Comparison of ENCODE assay signal across 8 mouse cellular contexts in the genomic region with DNA sequence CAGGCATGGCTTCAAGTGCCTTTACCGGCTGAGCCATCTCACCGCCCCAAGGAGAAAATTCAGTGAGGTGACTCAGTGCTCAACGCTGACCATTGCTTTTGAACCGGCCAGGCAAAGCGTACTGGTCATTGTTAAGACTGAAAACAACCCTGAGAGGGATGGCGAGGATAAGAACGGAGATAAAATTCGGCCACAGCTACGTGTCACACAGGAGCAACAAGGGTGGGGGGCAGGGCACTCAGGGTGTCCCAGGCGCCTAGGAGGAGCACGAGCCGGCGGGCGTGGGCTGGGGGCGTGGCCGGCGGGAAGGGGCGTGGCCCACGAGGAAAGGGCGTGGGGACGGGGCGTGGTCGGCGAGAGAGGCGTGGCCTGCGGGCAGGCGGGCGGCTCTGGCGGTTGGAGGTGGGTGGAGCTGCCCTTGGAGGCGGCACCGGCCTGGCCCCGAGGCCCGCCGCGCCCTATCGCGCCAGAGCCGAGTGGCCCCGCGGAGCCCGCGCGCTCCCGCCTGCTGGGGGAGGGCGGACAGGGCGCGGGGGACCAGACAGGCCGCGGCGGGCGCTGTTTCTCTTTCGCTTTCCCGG.
DNase-seq lines count a peak whose midpoint lies in the region; ATAC-seq lines count a peak whose summit lies in the region.

No protein-coding gene starts in this region.

- H3K27ac ChIP-seq in forebrain, embryonic 10.5 days: peak overlapping the region; percentile 87
- H3K27ac ChIP-seq in heart, embryonic 16.5 days (ENCODE audit: low read length): peak overlapping the region; percentile 90
- peak overlapping the region; percentile 89 for H3K27ac ChIP-seq in liver, embryonic 15.5 days (replicated peaks)
- no peak overlapping the region for H3K27ac ChIP-seq in neural tube, embryonic 12.5 days

- ATAC-seq in CD4-positive, CD25-positive, alpha-beta regulatory T cell, adult 4 months: peak; percentile 94
- ATAC-seq in heart, embryonic 16.5 days (replicated peaks; ENCODE audit: extremely low read depth, insufficient read depth, low FRiP score): peak; percentile 99
- peak; percentile 99 for ATAC-seq in liver, embryonic 15.5 days (ENCODE audit: insufficient read depth)
- peak; percentile 97 for ATAC-seq in neural tube, embryonic 12.5 days (ENCODE audit: low FRiP score, low read depth)

- no peaks in the 10 kb centered on the region for H3K9me3 ChIP-seq in forebrain, embryonic 10.5 days
- peaks cover 2% of the 10 kb centered on the region; the same call in 1 of the 2 replicates for H3K9me3 ChIP-seq in heart, embryonic 16.5 days (replicated peaks; ENCODE audit: control insufficient read depth, low read length)
- H3K9me3 ChIP-seq in liver, embryonic 15.5 days (replicated peaks): no peaks in the 10 kb centered on the region
- no peaks in the 10 kb centered on the region for H3K9me3 ChIP-seq in neural tube, embryonic 12.5 days

- H3K9ac ChIP-seq in heart, embryonic 16.5 days (ENCODE audit: low read length): peak overlapping the region; percentile 91
- peak overlapping the region; percentile 93 for H3K9ac ChIP-seq in liver, embryonic 15.5 days
- peak overlapping the region; percentile 72 for H3K9ac ChIP-seq in neural tube, embryonic 12.5 days

- H3K4me2 ChIP-seq in heart, embryonic 16.5 days (ENCODE audit: low read depth, low read length): peak overlapping the region; percentile 76
- peak overlapping the region; percentile 75 for H3K4me2 ChIP-seq in liver, embryonic 15.5 days
- H3K4me2 ChIP-seq in neural tube, embryonic 12.5 days (replicated peaks): peak overlapping the region; percentile 86

- peak; percentile 88 for DNase-seq in c-Kit-negative CD71-positive TER-119-positive erythroid progenitor cells, embryonic 14.5 days (ENCODE audit: low read depth, low spot score)
- DNase-seq in forebrain, embryonic 10.5 days (ENCODE audit: extremely low spot score, low spot score): peak; percentile 90
- peak; percentile 94 to 98 for DNase-seq in kidney, postnatal 36 days
- DNase-seq in telencephalon, adult 2 months (ENCODE audit: low read depth, low spot score): peak; percentile 41

- H3K36me3 ChIP-seq in forebrain, embryonic 10.5 days (replicated peaks): no peaks in the 10 kb centered on the region
- peaks cover 7% of the 10 kb centered on the region; the same call in 1 of the 2 replicates for H3K36me3 ChIP-seq in heart, embryonic 16.5 days (ENCODE audit: control insufficient read depth, insufficient read depth)
- H3K36me3 ChIP-seq in liver, embryonic 15.5 days (replicated peaks): peaks cover 21% of the 10 kb centered on the region
- no peaks in the 10 kb centered on the region for H3K36me3 ChIP-seq in neural tube, embryonic 12.5 days

- H3K4me1 ChIP-seq in forebrain, embryonic 10.5 days: peaks cover 16% of the 10 kb centered on the region
- peaks cover 17% of the 10 kb centered on the region for H3K4me1 ChIP-seq in heart, embryonic 16.5 days (ENCODE audit: control insufficient read depth, insufficient read depth, low read length)
- H3K4me1 ChIP-seq in liver, embryonic 15.5 days (replicated peaks): peaks cover 27% of the 10 kb centered on the region
- H3K4me1 ChIP-seq in neural tube, embryonic 12.5 days: peaks cover 4% of the 10 kb centered on the region; the same call in 1 of the 2 replicates

- 0% methylated on average over 52 of the region's 53 CpGs for WGBS in forebrain, embryonic 10.5 days
- WGBS in heart, embryonic 16.5 days: under 1% methylated on average over 48 of the region's 53 CpGs
- whole genome bisulfite sequencing in liver, embryonic 15.5 days (ENCODE audit: insufficient replicate concordance): under 1% methylated on average over 53 of the region's 53 CpGs
- under 1% methylated on average over 51 of the region's 53 CpGs for WGBS in neural tube, embryonic 12.5 days

- H3K4me3 ChIP-seq in forebrain, embryonic 10.5 days: peak overlapping the region; percentile 73
- H3K4me3 ChIP-seq in heart, embryonic 16.5 days (ENCODE audit: low read length): peak overlapping the region; percentile 90
- H3K4me3 ChIP-seq in liver, embryonic 15.5 days (replicated peaks): peak overlapping the region; percentile 91
- H3K4me3 ChIP-seq in neural tube, embryonic 12.5 days: peak overlapping the region; percentile 76

- peaks cover 36% of the 10 kb centered on the region for H3K27me3 ChIP-seq in forebrain, embryonic 10.5 days (ENCODE audit: poor library complexity, severe bottlenecking)
- H3K27me3 ChIP-seq in heart, embryonic 16.5 days (ENCODE audit: control insufficient read depth, insufficient read depth, low read length): no peaks in the 10 kb centered on the region
- peaks cover 8% of the 10 kb centered on the region; the same call in 1 of the 2 replicates for H3K27me3 ChIP-seq in liver, embryonic 15.5 days
- peaks cover 5% of the 10 kb centered on the region for H3K27me3 ChIP-seq in neural tube, embryonic 12.5 days (replicated peaks)

Comparison
In these comparisons a context has a peak if more than half of its experiments do, and no peak if none do; other contexts are left out.
1. DNase-seq: peak in every context shown above with its lines; median percentile 96 in kidney, postnatal 36 days; 90 in forebrain, embryonic 10.5 days; 88 in c-Kit-negative CD71-positive TER-119-positive erythroid progenitor cells, embryonic 14.5 days; 41 in telencephalon, adult 2 months.